Mouse (Mus musculus): ENCODE data around the gene Arl16.

GRCm38 (mm10) chr11:120493911-120494310 is 26.5 kb upstream of the Arl16 start:
- TF ChIP-seq POLR2A (IDR thresholded peaks at IDR 0.05; ENCODE audit: low read depth, low read length) (no peak), CTCF (conservative IDR thresholded peaks at IDR 0.05; ENCODE audit: insufficient read depth, insufficient read length, low read depth, low read length) (no peak)
